Mouse (Mus musculus): ENCODE measurements around the gene Gdap1l1. TPM values are rescaled to one million over a fixed set of nuclear protein-coding genes. Genes with fewer than 3 reads are reported as not detected.
"Not testable (repeated sequence)": the region's sequence is repeated elsewhere in the genome, so short reads cannot be mapped to it uniquely, and the experiment has no call there.

Gene Gdap1l1
- total and polyA plus RNA-seq, 3 experiments = 0.16 TPM; not detected in 2

- no peaks in the 10 kb centered on the region for H3K27me3 ChIP-seq (ENCODE audit: insufficient read depth, low read length)
- ATAC-seq (ENCODE audit: extremely low read depth, insufficient number of reproducible peaks, low FRiP score, poor library complexity, severe bottlenecking) (no peak), DNase-seq (ENCODE audit: low spot score) (no peak)
- peaks cover 5% of the 10 kb centered on the region for H3K36me3 ChIP-seq (replicated peaks)
- TF ChIP-seq CTCF (IDR thresholded peaks at IDR 0.05; ENCODE audit: low read depth, low read length) (no peak), POLR2AphosphoS5 (IDR thresholded peaks at IDR 0.05; ENCODE audit: insufficient replicate concordance, low read depth, low read length) (no peak), TAL1 (conservative IDR thresholded peaks at IDR 0.05; ENCODE audit: low read depth, low read length) (no peak), GATA2 (IDR thresholded peaks at IDR 0.05; ENCODE audit: borderline replicate concordance, low read depth, low read length) (no peak), GATA1 (IDR thresholded peaks at IDR 0.05; ENCODE audit: borderline replicate concordance, low read length) (no peak)
- H3K4me1 ChIP-seq (ENCODE audit: insufficient read depth, low read depth, low read length) = no peaks in the 10 kb centered on the region
- H3K4me3 ChIP-seq (ENCODE audit: low read depth, low read length) = no peak overlapping the region
- H3K9me3 ChIP-seq (replicated peaks) = no peaks in the 10 kb centered on the region
Measured at GRCm38 (mm10) chr2:163459380-163459779, 21.1 kb downstream of the Gdap1l1 start.

- ATAC-seq (ENCODE audit: extremely low read depth, insufficient number of reproducible peaks, low FRiP score, poor library complexity, severe bottlenecking) (no peak), DNase-seq (ENCODE audit: low spot score) (no peak)
- no peaks in the 10 kb centered on the region for H3K4me1 ChIP-seq (ENCODE audit: insufficient read depth, low read depth, low read length)
- H3K4me3 ChIP-seq (ENCODE audit: low read depth, low read length) = no peak overlapping the region
- no peaks in the 10 kb centered on the region for H3K27me3 ChIP-seq (ENCODE audit: insufficient read depth, low read length)
- peaks cover 17% of the 10 kb centered on the region for H3K36me3 ChIP-seq (replicated peaks)
- H3K9me3 ChIP-seq (replicated peaks) = no peaks in the 10 kb centered on the region
- TF ChIP-seq TAL1 (conservative IDR thresholded peaks at IDR 0.05; ENCODE audit: low read depth, low read length) (no peak), GATA2 (IDR thresholded peaks at IDR 0.05; ENCODE audit: borderline replicate concordance, low read depth, low read length) (no peak), CTCF (IDR thresholded peaks at IDR 0.05; ENCODE audit: low read depth, low read length) (no peak), GATA1 (IDR thresholded peaks at IDR 0.05; ENCODE audit: borderline replicate concordance, low read length) (no peak)
Measured at GRCm38 (mm10) chr2:163460622-163461021, 22.3 kb downstream of the Gdap1l1 start.

GRCm38 (mm10) chr2:163461307-163461706 is 23.0 kb downstream of the Gdap1l1 start:
- not testable (repeated sequence) for ATAC-seq (ENCODE audit: extremely low read depth, insufficient number of reproducible peaks, low FRiP score, poor library complexity, severe bottlenecking); H3K4me1 ChIP-seq (ENCODE audit: insufficient read depth, low read depth, low read length); H3K9me3 ChIP-seq (replicated peaks); DNase-seq (ENCODE audit: low spot score); H3K27me3 ChIP-seq (ENCODE audit: insufficient read depth, low read length); H3K4me3 ChIP-seq (ENCODE audit: low read depth, low read length)
- H3K36me3 ChIP-seq (replicated peaks) = peaks cover 23% of the 10 kb centered on the region

GRCm38 (mm10) chr2:163462386-163462785 is 24.1 kb downstream of the Gdap1l1 start:
- DNase-seq (ENCODE audit: low spot score) (no peak), ATAC-seq (ENCODE audit: extremely low read depth, insufficient number of reproducible peaks, low FRiP score, poor library complexity, severe bottlenecking) (no peak)
- H3K27me3 ChIP-seq (ENCODE audit: insufficient read depth, low read length) = no peaks in the 10 kb centered on the region
- TF ChIP-seq TAL1 (conservative IDR thresholded peaks at IDR 0.05; ENCODE audit: low read depth, low read length) (no peak), POLR2AphosphoS5 (IDR thresholded peaks at IDR 0.05; ENCODE audit: insufficient replicate concordance, low read depth, low read length) (no peak)
- H3K4me3 ChIP-seq (ENCODE audit: low read depth, low read length) = no peak overlapping the region
- 0 out of 2 replicates have a peak, but pooled peaks cover 3% of the 10 kb centered on the region for H3K4me1 ChIP-seq (ENCODE audit: insufficient read depth, low read depth, low read length)
- H3K36me3 ChIP-seq (replicated peaks) = peaks cover 33% of the 10 kb centered on the region
- no peaks in the 10 kb centered on the region for H3K9me3 ChIP-seq (replicated peaks)

GRCm38 (mm10) chr2:163462801-163463200 is 24.5 kb downstream of the Gdap1l1 start:
- no peak overlapping the region for H3K4me3 ChIP-seq (ENCODE audit: low read depth, low read length)
- peaks cover 37% of the 10 kb centered on the region for H3K36me3 ChIP-seq (replicated peaks)
- no peaks in the 10 kb centered on the region for H3K27me3 ChIP-seq (ENCODE audit: insufficient read depth, low read length)
- no peaks in the 10 kb centered on the region for H3K9me3 ChIP-seq (replicated peaks)
- TF ChIP-seq CTCF (IDR thresholded peaks at IDR 0.05; ENCODE audit: low read depth, low read length) = no peak
- TF ChIP-seq POLR2AphosphoS5 (IDR thresholded peaks at IDR 0.05; ENCODE audit: insufficient replicate concordance, low read depth, low read length) = no peak
- no peak for TF ChIP-seq GATA1 (IDR thresholded peaks at IDR 0.05; ENCODE audit: borderline replicate concordance, low read length)
- TF ChIP-seq GATA2 (IDR thresholded peaks at IDR 0.05; ENCODE audit: borderline replicate concordance, low read depth, low read length) = no peak
- TF ChIP-seq TAL1 (conservative IDR thresholded peaks at IDR 0.05; ENCODE audit: low read depth, low read length) = no peak
- DNase-seq (ENCODE audit: low spot score) (no peak), ATAC-seq (ENCODE audit: extremely low read depth, insufficient number of reproducible peaks, low FRiP score, poor library complexity, severe bottlenecking) (no peak)
- 0 out of 2 replicates have a peak, but pooled peaks cover 3% of the 10 kb centered on the region for H3K4me1 ChIP-seq (ENCODE audit: insufficient read depth, low read depth, low read length)

GRCm38 (mm10) chr2:163463251-163463769 is 25.0 kb downstream of the Gdap1l1 start:
- H3K36me3 ChIP-seq (replicated peaks) = peaks cover 42% of the 10 kb centered on the region
- ATAC-seq (ENCODE audit: extremely low read depth, insufficient number of reproducible peaks, low FRiP score, poor library complexity, severe bottlenecking) (no peak), DNase-seq (ENCODE audit: low spot score) (no peak)
- H3K9me3 ChIP-seq (replicated peaks) = no peaks in the 10 kb centered on the region
- 0 out of 2 replicates have a peak, but pooled peaks cover 3% of the 10 kb centered on the region for H3K4me1 ChIP-seq (ENCODE audit: insufficient read depth, low read depth, low read length)
- H3K27me3 ChIP-seq (ENCODE audit: insufficient read depth, low read length) = no peaks in the 10 kb centered on the region
- TF ChIP-seq CTCF (IDR thresholded peaks at IDR 0.05; ENCODE audit: low read depth, low read length) (no peak), TAL1 (conservative IDR thresholded peaks at IDR 0.05; ENCODE audit: low read depth, low read length) (no peak), POLR2AphosphoS5 (IDR thresholded peaks at IDR 0.05; ENCODE audit: insufficient replicate concordance, low read depth, low read length) (no peak), GATA1 (IDR thresholded peaks at IDR 0.05; ENCODE audit: borderline replicate concordance, low read length) (no peak), GATA2 (IDR thresholded peaks at IDR 0.05; ENCODE audit: borderline replicate concordance, low read depth, low read length) (no peak)
- no peak overlapping the region for H3K4me3 ChIP-seq (ENCODE audit: low read depth, low read length)

- Histone ChIP-seq H3K27me3 (ENCODE audit: insufficient read depth, low read length) (no peaks in the 10 kb centered on the region), H3K4me1 (ENCODE audit: insufficient read depth, low read depth, low read length) (0 out of 2 replicates have a peak, but pooled peaks cover 3% of the 10 kb centered on the region), H3K36me3 (replicated peaks) (peaks cover 49% of the 10 kb centered on the region), H3K4me3 (ENCODE audit: low read depth, low read length) (no peak overlapping the region), H3K9me3 (replicated peaks) (no peaks in the 10 kb centered on the region)
- no peak for ATAC-seq (ENCODE audit: extremely low read depth, insufficient number of reproducible peaks, low FRiP score, poor library complexity, severe bottlenecking)
- TF ChIP-seq GATA2 (IDR thresholded peaks at IDR 0.05; ENCODE audit: borderline replicate concordance, low read depth, low read length) = no peak
- no peak for TF ChIP-seq TAL1 (conservative IDR thresholded peaks at IDR 0.05; ENCODE audit: low read depth, low read length)
- no peak for TF ChIP-seq CTCF (IDR thresholded peaks at IDR 0.05; ENCODE audit: low read depth, low read length)
- no peak for TF ChIP-seq POLR2AphosphoS5 (IDR thresholded peaks at IDR 0.05; ENCODE audit: insufficient replicate concordance, low read depth, low read length)
- no peak for TF ChIP-seq GATA1 (IDR thresholded peaks at IDR 0.05; ENCODE audit: borderline replicate concordance, low read length)
- DNase-seq (ENCODE audit: low spot score) = no peak
Measured at GRCm38 (mm10) chr2:163463998-163464397, 25.7 kb downstream of the Gdap1l1 start.
